Mouse (Mus musculus) heart, embryonic 16.5 days (tissue): ENCODE results near the gene Vmn2r105. TPM values are rescaled to one million over a fixed set of nuclear protein-coding genes. Genes with fewer than 3 reads are reported as not detected.

Experiments used
- ATAC-seq: fragments of 200-750 bp; cut with Nextera tagmentation; replicated peaks from 2 replicates; pipeline ENCODE4 v1.8.0; 2017; ENCODE audit warnings: moderate number of reproducible peaks; ENCODE audit not compliant: insufficient read depth, low FRiP score; ENCODE audit errors: extremely low read depth
- H3K27ac ChIP-seq: fragments of 300-500 bp; sonication (generic); 2 replicates; pipeline ENCODE4 v1.5.1; 2014; ENCODE audit warnings: mild to moderate bottlenecking, low read length, control low read depth, moderate library complexity
- H3K27me3 ChIP-seq: fragments of 300-500 bp; sonication (generic); 2 replicates; pipeline ENCODE4 v1.6.1; 2014; ENCODE audit warnings: low read length, mixed read lengths; ENCODE audit not compliant: control insufficient read depth, insufficient read depth
- H3K36me3 ChIP-seq: fragments of 300-500 bp; sonication (generic); 2 replicates; pipeline ENCODE4 v1.6.1; 2014; ENCODE audit not compliant: control insufficient read depth, insufficient read depth
- H3K4me1 ChIP-seq: fragments of 300-500 bp; sonication (generic); 2 replicates; pipeline ENCODE4 v1.6.1; 2014; ENCODE audit warnings: low read length, mixed read lengths; ENCODE audit not compliant: control insufficient read depth, insufficient read depth
- H3K4me2 ChIP-seq: fragments of 300-500 bp; sonication (generic); 2 replicates; pipeline ENCODE4 v1.6.1; 2014; ENCODE audit warnings: low read depth, mild to moderate bottlenecking, control low read depth, low read length
- H3K4me3 ChIP-seq: fragments of 300-500 bp; sonication (generic); 2 replicates; pipeline ENCODE4 v1.5.1; 2014; ENCODE audit warnings: mild to moderate bottlenecking, control low read depth, low read length
- H3K9ac ChIP-seq: fragments of 300-500 bp; sonication (generic); 2 replicates; pipeline ENCODE4 v1.6.1; 2014; ENCODE audit warnings: low read length, control low read depth
- H3K9me3 ChIP-seq: fragments of 300-500 bp; sonication (generic); replicated peaks from 2 replicates; pipeline ENCODE4 v1.6.1; 2016; ENCODE audit warnings: low read length; ENCODE audit not compliant: control insufficient read depth
- WGBS: fragments of 180-500 bp; shearing (Covaris S2); extraction: QIAGEN DNeasy Blood & Tissue Kit; methylation state at CpG from one replicate; pipeline ENCODE4 v1.1.7; 2014; 5-methylcytosine and 5-hydroxymethylcytosine counted together
- polyA plus RNA-seq: library from polyadenylated mRNA; unstranded; fragments of >200 nt; fragmentation: Nextera tagmentation; extraction: Ambion mirVana; gene quantifications from 2 replicates; pipeline ENCODE4 v1.2.1, GENCODE M21; 2015

Vmn2r105 gene
- not detected in 2 replicates for polyA plus RNA-seq

DNA sequence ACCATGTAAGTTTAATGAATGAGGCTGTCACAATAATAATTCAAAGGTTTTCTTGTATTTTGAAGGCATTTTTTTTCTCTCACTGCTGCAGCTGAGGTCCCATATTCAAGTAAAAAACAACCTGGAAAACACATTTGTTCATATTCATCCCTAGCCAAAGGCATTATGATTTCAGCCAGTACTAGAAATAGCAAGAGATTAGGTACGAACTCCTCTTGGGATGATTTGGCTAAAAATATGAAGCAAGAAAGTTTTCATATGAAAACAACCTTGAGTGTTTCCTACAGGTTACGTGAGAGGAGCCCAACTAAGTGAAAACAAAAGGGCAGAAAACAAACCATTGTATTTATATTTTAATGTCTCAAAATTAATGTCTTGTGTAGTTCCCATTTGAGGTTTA is at the start of gene Vmn2r105:
TSS of gene Vmn2r105 (minus strand) at position 101 of the 400 bp plus-strand sequence.
- ATAC-seq = no peak
- no peaks in the 10 kb centered on the region for H3K36me3 ChIP-seq
- no peak within 1 kb of the TSS for H3K27ac ChIP-seq
- H3K4me2 ChIP-seq = no peak within 1 kb of the TSS
- H3K4me1 ChIP-seq = no peaks in the 10 kb centered on the region
- no peaks in the 10 kb centered on the region for H3K27me3 ChIP-seq
- no peak within 1 kb of the TSS for H3K9ac ChIP-seq
- H3K4me3 ChIP-seq = no peak within 1 kb of the TSS
- no peaks in the 10 kb centered on the region for H3K9me3 ChIP-seq
- 58% methylated on average over 2 of the region's 2 CpGs for WGBS

GRCm38 (mm10) chr17:20255522-20255921 is 20.7 kb upstream of the Vmn2r105 start:
- H3K4me2 ChIP-seq = no peak overlapping the region
- H3K36me3 ChIP-seq = no peaks in the 10 kb centered on the region
- H3K9me3 ChIP-seq = peaks cover 7% of the 10 kb centered on the region
- H3K9ac ChIP-seq = no peak overlapping the region
- no peaks in the 10 kb centered on the region for H3K4me1 ChIP-seq
- no peak for ATAC-seq
- whole genome bisulfite sequencing = 54% methylated on average over 4 of the region's 4 CpGs
- no peak overlapping the region for H3K4me3 ChIP-seq
- no peak overlapping the region for H3K27ac ChIP-seq
- no peaks in the 10 kb centered on the region for H3K27me3 ChIP-seq

- H3K4me1 ChIP-seq = no peaks in the 10 kb centered on the region
- no peak within 1 kb of the TSS for H3K9ac ChIP-seq
Measured at GRCm38 (mm10) chr17:20182997-20183396, 51.9 kb downstream of the Vmn2r105 start, which contains the start of gene Fpr-rs6. Gene Fpr-rs6, minus strand, starts transcription at chr17:20183097.

More at GRCm38 (mm10) chr17:20182997-20183396, 51.9 kb downstream of the Vmn2r105 start, which contains the start of gene Fpr-rs6:
- H3K27ac ChIP-seq = no peak within 1 kb of the TSS
- peaks cover 6% of the 10 kb centered on the region for H3K9me3 ChIP-seq
- no peaks in the 10 kb centered on the region for H3K27me3 ChIP-seq
- H3K4me2 ChIP-seq = no peak within 1 kb of the TSS
- no peak within 1 kb of the TSS for H3K4me3 ChIP-seq
- ATAC-seq = no peak
- no peaks in the 10 kb centered on the region for H3K36me3 ChIP-seq

Other genes starting within 250 kb of the Vmn2r105 start
- gene Vmn2r104, start 186.7 kb downstream of the Vmn2r105 start, polyA plus RNA-seq = not detected in 2 replicates
- not detected in 2 replicates for gene Fpr-rs7, start 120.8 kb downstream of the Vmn2r105 start, polyA plus RNA-seq
- not detected in 2 replicates for gene Fpr-rs6, start 52.0 kb downstream of the Vmn2r105 start, polyA plus RNA-seq
- gene Vmn2r106, start 50.5 kb upstream of the Vmn2r105 start, polyA plus RNA-seq = not detected in 2 replicates
- not detected in 2 replicates for gene Vmn2r107, start 110.2 kb upstream of the Vmn2r105 start, polyA plus RNA-seq
- gene Vmn1r224, start 179.1 kb upstream of the Vmn2r105 start, polyA plus RNA-seq = not detected in 2 replicates
- gene Vmn2r108, start 246.3 kb upstream of the Vmn2r105 start, polyA plus RNA-seq = not detected in 2 replicates